Mouse (Mus musculus) brain, embryonic 14.5 days (tissue): ENCODE results near the gene Fanca.

Source experiments
- CTCF ChIP-seq: fragments of 200-500 bp; IDR thresholded peaks from 2 replicates; pipeline ENCODE4 v1.5.1; 2012; ENCODE audit warnings: inconsistent platforms, mild to moderate bottlenecking, moderate library complexity, borderline replicate concordance; ENCODE audit not compliant: insufficient read depth, insufficient read length; ENCODE audit errors: extremely low read depth
- POLR2A ChIP-seq: fragments of 200-500 bp; IDR thresholded peaks from 2 replicates; pipeline ENCODE4 v1.6.1; 2012; ENCODE audit warnings: mild to moderate bottlenecking, inconsistent platforms, borderline replicate concordance; ENCODE audit not compliant: poor library complexity, insufficient read depth, insufficient read length, severe bottlenecking; ENCODE audit errors: extremely low read depth

DNA sequence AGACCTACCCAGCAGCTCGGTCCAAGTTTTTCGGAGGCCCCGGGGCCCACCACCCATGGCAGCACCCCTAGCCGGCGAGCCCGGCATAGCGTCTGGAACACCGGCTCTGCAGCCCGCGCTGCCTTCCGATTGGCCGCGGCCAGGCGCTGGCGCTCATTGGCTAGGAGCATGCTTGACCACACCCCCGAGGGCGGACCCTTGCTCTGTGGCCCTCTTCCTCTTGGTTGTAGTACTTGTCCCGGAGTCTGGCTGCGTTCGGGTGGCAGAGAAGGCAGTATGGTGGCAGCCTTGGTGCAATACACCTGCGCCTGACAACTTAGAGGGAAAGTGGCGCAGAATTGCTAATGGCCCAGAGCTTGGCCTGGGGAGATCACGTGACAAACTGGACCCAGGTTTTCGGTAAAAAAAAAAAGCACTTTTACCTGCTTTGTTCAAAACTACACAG is at the start of gene Fanca:
- TF ChIP-seq CTCF: peak; percentile 50; the same call in 1 of the 2 replicates
- peak; percentile 55; the same call in 1 of the 2 replicates for TF ChIP-seq POLR2A
